ENCODE assay signal across 20 mouse cellular contexts in genomic region chr2:117456456-117457020, GRCm38 (mm10).
DNase-seq lines count a peak whose midpoint lies in the region; ATAC-seq and TF ChIP-seq lines count a peak whose summit lies in the region.
"Had no signal": no experiment of that assay in that cellular context is flagged by ENCODE, and none has a peak within 500 bp of the region (broad histone marks: within the 10 kb centered on the region; RNA-seq: fewer than 3 reads in every experiment).

No protein-coding gene starts in this region.

- no peak for DNase-seq in hindbrain, embryonic 10.5 days (ENCODE audit: low spot score)
- no peak for DNase-seq in hindbrain, embryonic 14.5 days (ENCODE audit: low spot score)
- no peak for DNase-seq in hindbrain, embryonic 11.5 days (ENCODE audit: low spot score)
- no peak for DNase-seq in limb, embryonic 14.5 days (ENCODE audit: low spot score)
- no peak for DNase-seq in urinary bladder, postnatal 10 days (ENCODE audit: low spot score)
- DNase-seq in liver, postnatal 0 days = no peak
- DNase-seq: B cell, adult 2 months; cerebellum, postnatal 36 days; gastrocnemius, postnatal 14 days; heart, postnatal 14 days; kidney, adult 8-10 months; right cerebral cortex, postnatal 14 days; thymus, adult 18-20 months had no signal

- TF ChIP-seq EP300 in liver, postnatal 0 days (IDR thresholded peaks at IDR 0.05; ENCODE audit: low read depth) = no peak

- WGBS in hindbrain, embryonic 10.5 days = 82% methylated on average over 13 of the region's 13 CpGs
- WGBS in hindbrain, embryonic 14.5 days = 59% methylated on average over 13 of the region's 13 CpGs
- 61% methylated on average over 13 of the region's 13 CpGs for WGBS in embryonic facial prominence, embryonic 15.5 days
- WGBS in hindbrain, embryonic 11.5 days = 72% methylated on average over 13 of the region's 13 CpGs
- WGBS in limb, embryonic 14.5 days = 77% methylated on average over 13 of the region's 13 CpGs
- WGBS in liver, postnatal 0 days (ENCODE audit: insufficient replicate concordance) = 77% methylated on average over 13 of the region's 13 CpGs

- no peaks in the 10 kb centered on the region for H3K27me3 ChIP-seq in hindbrain, embryonic 10.5 days (ENCODE audit: insufficient read depth, poor library complexity, severe bottlenecking)
- H3K27me3 ChIP-seq in hindbrain, embryonic 14.5 days (ENCODE audit: control insufficient read depth, insufficient read depth, low read length) = no peaks in the 10 kb centered on the region
- H3K27me3 ChIP-seq in embryonic facial prominence, embryonic 15.5 days = no peaks in the 10 kb centered on the region
- H3K27me3 ChIP-seq in hindbrain, embryonic 11.5 days (ENCODE audit: control insufficient read depth, insufficient read depth, low read length) = no peaks in the 10 kb centered on the region
- no peaks in the 10 kb centered on the region for H3K27me3 ChIP-seq in limb, embryonic 14.5 days (ENCODE audit: control insufficient read depth, insufficient read depth, low read length)
- H3K27me3 ChIP-seq in liver, postnatal 0 days (ENCODE audit: insufficient read depth, low read length) = no peaks in the 10 kb centered on the region
- H3K27me3 ChIP-seq: embryonic facial prominence, embryonic 13.5 days had no signal

- no peak for TF ChIP-seq POLR2A in limb, embryonic 14.5 days (IDR thresholded peaks at IDR 0.05; ENCODE audit: borderline replicate concordance, extremely low read depth, insufficient read depth, insufficient read length)

- H3K9ac ChIP-seq in hindbrain, embryonic 14.5 days = no peak overlapping the region
- H3K9ac ChIP-seq in embryonic facial prominence, embryonic 15.5 days = no peak overlapping the region
- no peak overlapping the region for H3K9ac ChIP-seq in hindbrain, embryonic 11.5 days (ENCODE audit: low read depth, low read length)
- H3K9ac ChIP-seq in limb, embryonic 14.5 days (ENCODE audit: low read depth, low read length, severe bottlenecking) = no peak overlapping the region
- no peak overlapping the region for H3K9ac ChIP-seq in liver, postnatal 0 days (replicated peaks)
- H3K9ac ChIP-seq: embryonic facial prominence, embryonic 13.5 days had no signal

- H3K4me2 ChIP-seq in hindbrain, embryonic 14.5 days (replicated peaks) = no peak overlapping the region
- H3K4me2 ChIP-seq in embryonic facial prominence, embryonic 15.5 days (replicated peaks) = no peak overlapping the region
- no peak overlapping the region for H3K4me2 ChIP-seq in hindbrain, embryonic 11.5 days (replicated peaks; ENCODE audit: low read depth, low read length)
- no peak overlapping the region for H3K4me2 ChIP-seq in limb, embryonic 14.5 days (replicated peaks; ENCODE audit: low read depth, low read length, severe bottlenecking)
- H3K4me2 ChIP-seq in liver, postnatal 0 days (ENCODE audit: low read depth, low read length) = no peak overlapping the region
- H3K4me2 ChIP-seq: embryonic facial prominence, embryonic 13.5 days; liver, embryonic 11.5 days had no signal

- H3K9me3 ChIP-seq in hindbrain, embryonic 10.5 days = no peaks in the 10 kb centered on the region
- no peaks in the 10 kb centered on the region for H3K9me3 ChIP-seq in hindbrain, embryonic 14.5 days (ENCODE audit: control insufficient read depth, low read length)
- no peaks in the 10 kb centered on the region for H3K9me3 ChIP-seq in embryonic facial prominence, embryonic 15.5 days (replicated peaks)
- H3K9me3 ChIP-seq in hindbrain, embryonic 11.5 days (ENCODE audit: control insufficient read depth, low read length) = no peaks in the 10 kb centered on the region
- H3K9me3 ChIP-seq in limb, embryonic 14.5 days (ENCODE audit: control insufficient read depth, low read length) = no peaks in the 10 kb centered on the region
- no peaks in the 10 kb centered on the region for H3K9me3 ChIP-seq in liver, postnatal 0 days (ENCODE audit: low read length)
- H3K9me3 ChIP-seq: embryonic facial prominence, embryonic 13.5 days; heart, embryonic 10.5 days; megakaryocyte, embryonic 14.5 days had no signal

- TF ChIP-seq CTCF in liver, postnatal 0 days (IDR thresholded peaks at IDR 0.05; ENCODE audit: low read depth) = no peak

- peaks cover 17% of the 10 kb centered on the region for H3K4me1 ChIP-seq in hindbrain, embryonic 10.5 days (replicated peaks)
- 0 out of 2 replicates have a peak, but pooled peaks cover 3% of the 10 kb centered on the region for H3K4me1 ChIP-seq in hindbrain, embryonic 14.5 days (replicated peaks; ENCODE audit: control insufficient read depth, insufficient read depth, low read length)
- H3K4me1 ChIP-seq in embryonic facial prominence, embryonic 15.5 days = 0 out of 2 replicates have a peak, but pooled peaks cover 3% of the 10 kb centered on the region
- no peaks in the 10 kb centered on the region for H3K4me1 ChIP-seq in hindbrain, embryonic 11.5 days (replicated peaks; ENCODE audit: control insufficient read depth, insufficient read depth, low read length)
- no peaks in the 10 kb centered on the region for H3K4me1 ChIP-seq in limb, embryonic 14.5 days (ENCODE audit: control insufficient read depth, insufficient read depth, low read length)
- no peaks in the 10 kb centered on the region for H3K4me1 ChIP-seq in liver, postnatal 0 days (ENCODE audit: insufficient read depth)
- H3K4me1 ChIP-seq: megakaryocyte, embryonic 14.5 days had no signal

- no peaks in the 10 kb centered on the region for H3K36me3 ChIP-seq in hindbrain, embryonic 10.5 days
- no peaks in the 10 kb centered on the region for H3K36me3 ChIP-seq in hindbrain, embryonic 14.5 days (replicated peaks; ENCODE audit: control insufficient read depth, insufficient read depth)
- H3K36me3 ChIP-seq in embryonic facial prominence, embryonic 15.5 days = no peaks in the 10 kb centered on the region
- no peaks in the 10 kb centered on the region for H3K36me3 ChIP-seq in hindbrain, embryonic 11.5 days (ENCODE audit: control insufficient read depth, insufficient read depth, low read length)
- H3K36me3 ChIP-seq in limb, embryonic 14.5 days (ENCODE audit: control insufficient read depth, insufficient read depth, low read length) = no peaks in the 10 kb centered on the region
- H3K36me3 ChIP-seq in liver, postnatal 0 days (replicated peaks; ENCODE audit: insufficient read depth, low read length) = no peaks in the 10 kb centered on the region
- H3K36me3 ChIP-seq: embryonic facial prominence, embryonic 13.5 days; heart, embryonic 10.5 days had no signal

- no peak overlapping the region for H3K4me3 ChIP-seq in hindbrain, embryonic 10.5 days
- H3K4me3 ChIP-seq in hindbrain, embryonic 14.5 days (replicated peaks; ENCODE audit: low read length) = no peak overlapping the region
- no peak overlapping the region for H3K4me3 ChIP-seq in embryonic facial prominence, embryonic 15.5 days (replicated peaks)
- H3K4me3 ChIP-seq in hindbrain, embryonic 11.5 days (ENCODE audit: low read depth, low read length) = no peak overlapping the region
- no peak overlapping the region for H3K4me3 ChIP-seq in limb, embryonic 14.5 days (replicated peaks; ENCODE audit: low read length)
- no peak overlapping the region for H3K4me3 ChIP-seq in liver, postnatal 0 days (ENCODE audit: low read depth, low read length)
- H3K4me3 ChIP-seq: embryonic facial prominence, embryonic 13.5 days; heart, embryonic 10.5 days; left cerebral cortex, adult 2 months; megakaryocyte, embryonic 14.5 days had no signal

- no peak for ATAC-seq in hindbrain, embryonic 14.5 days (ENCODE audit: low FRiP score)
- no peak; the same call in 1 of the 2 replicates for ATAC-seq in embryonic facial prominence, embryonic 15.5 days (ENCODE audit: insufficient number of reproducible peaks, low FRiP score, low TSS enrichment, low read depth)
- peak; percentile 52 for ATAC-seq in hindbrain, embryonic 11.5 days (ENCODE audit: low FRiP score)
- ATAC-seq in limb, embryonic 14.5 days (ENCODE audit: low FRiP score, low read depth) = no peak
- no peak for ATAC-seq in monocyte, adult 5-6 weeks (replicated peaks; ENCODE audit: insufficient number of reproducible peaks, low FRiP score, low TSS enrichment, poor library complexity, severe bottlenecking)
- ATAC-seq in liver, postnatal 0 days = no peak

- H3K27ac ChIP-seq in hindbrain, embryonic 10.5 days = 0 out of 2 replicates have a peak overlapping the region, but pooled peaks have one; percentile 66
- no peak overlapping the region for H3K27ac ChIP-seq in hindbrain, embryonic 14.5 days
- peak overlapping the region; percentile 39; the same call in 1 of the 2 replicates for H3K27ac ChIP-seq in embryonic facial prominence, embryonic 15.5 days (replicated peaks)
- H3K27ac ChIP-seq in hindbrain, embryonic 11.5 days (ENCODE audit: low read depth, low read length) = peak overlapping the region; percentile 42; the same call in 1 of the 2 replicates
- 0 out of 2 replicates have a peak overlapping the region, but pooled peaks have one; percentile 38 for H3K27ac ChIP-seq in limb, embryonic 14.5 days (replicated peaks; ENCODE audit: low read depth, low read length)
- H3K27ac ChIP-seq in liver, postnatal 0 days (ENCODE audit: low read depth) = no peak overlapping the region
- H3K27ac ChIP-seq: heart, embryonic 10.5 days; left cerebral cortex, adult 2 months had no signal

Comparison
In these comparisons a context has a peak if more than half of its experiments do, and no peak if none do; other contexts are left out.
1. H3K27ac ChIP-seq: peak in hindbrain, embryonic 10.5 days (single experiment), embryonic facial prominence, embryonic 15.5 days (single experiment), hindbrain, embryonic 11.5 days (single experiment) and limb, embryonic 14.5 days (single experiment); none in hindbrain, embryonic 14.5 days (single experiment) and liver, postnatal 0 days (single experiment).